Mouse (Mus musculus) T-helper 1 cell (primary cell): ENCODE results near the gene Ccdc8.

ENCODE experiments used
- in situ Hi-C: fragments of 300-600 bp; cut with MboI, MseI; formaldehyde crosslinking; loops from one replicate; pipeline ENCODE4 v1.15.1; 2025; ENCODE audit warnings: high pct_unique_total_duplicates

Ccdc8 gene

GRCm38 (mm10) chr7:16974018-16974417 lies 18.5 kb upstream of the Ccdc8 start:
- in situ Hi-C loops: no loop called here

- in situ Hi-C loops: no loop called here
Measured at GRCm38 (mm10) chr7:16976298-16976697, 16.2 kb upstream of the Ccdc8 start.

DNA sequence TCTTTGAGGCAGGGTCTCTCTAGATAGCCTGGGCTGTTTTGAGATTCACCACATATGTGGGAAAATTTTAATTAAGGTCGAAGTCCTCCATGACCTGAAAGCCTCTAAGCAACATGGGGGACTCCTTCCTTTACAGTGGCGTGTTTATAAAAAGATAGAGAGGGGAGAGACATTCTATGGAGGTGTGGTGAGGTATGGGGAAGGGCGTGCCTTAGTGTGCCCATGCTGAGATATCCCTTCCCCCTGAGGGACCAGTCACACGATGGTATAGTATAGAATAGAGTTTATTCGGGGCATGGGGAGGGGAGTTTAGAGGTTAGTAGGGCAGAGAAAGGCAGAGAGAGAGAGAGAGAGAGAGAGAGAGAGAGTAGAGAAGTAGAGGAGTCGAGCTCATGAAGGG lies 14.3 kb upstream of the Ccdc8 start:
- in situ Hi-C loops: no loop called here

- in situ Hi-C loops: no loop called here
Measured at GRCm38 (mm10) chr7:16978593-16978992, 13.9 kb upstream of the Ccdc8 start.

DNA sequence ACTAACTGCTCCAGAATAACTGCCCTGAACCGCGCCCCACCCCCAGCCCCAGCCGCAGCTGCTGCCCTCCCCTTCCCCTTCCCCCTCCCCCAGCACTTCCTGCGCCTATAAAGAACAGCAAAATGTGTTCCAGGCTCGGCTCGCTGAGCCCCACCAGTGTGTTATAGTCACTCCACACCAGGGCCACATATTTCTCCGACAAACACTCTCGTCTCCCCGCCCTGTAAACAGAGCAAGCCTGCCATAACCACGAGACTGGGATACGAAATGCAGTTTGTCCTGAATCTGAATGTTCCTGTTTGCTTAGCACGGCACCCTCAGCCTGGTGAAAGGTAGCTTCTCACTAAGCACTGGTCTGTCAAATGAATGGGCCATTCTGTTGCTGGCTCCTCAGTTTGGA lies 12.2 kb upstream of the Ccdc8 start:
- in situ Hi-C loops: no loop called here

- in situ Hi-C loops: no loop called here
Measured at GRCm38 (mm10) chr7:16982859-16983568, 9.5 kb upstream of the Ccdc8 start, which contains the start of gene Gm42372. Gene Gm42372, plus strand, starts transcription at chr7:16983086.

- in situ Hi-C loops: no loop called here
Measured at GRCm38 (mm10) chr7:16987541-16988149, 4.9 kb upstream of the Ccdc8 start.

- in situ Hi-C loops: no loop called here
Measured at GRCm38 (mm10) chr7:16988405-16988804, 4.1 kb upstream of the Ccdc8 start.

DNA sequence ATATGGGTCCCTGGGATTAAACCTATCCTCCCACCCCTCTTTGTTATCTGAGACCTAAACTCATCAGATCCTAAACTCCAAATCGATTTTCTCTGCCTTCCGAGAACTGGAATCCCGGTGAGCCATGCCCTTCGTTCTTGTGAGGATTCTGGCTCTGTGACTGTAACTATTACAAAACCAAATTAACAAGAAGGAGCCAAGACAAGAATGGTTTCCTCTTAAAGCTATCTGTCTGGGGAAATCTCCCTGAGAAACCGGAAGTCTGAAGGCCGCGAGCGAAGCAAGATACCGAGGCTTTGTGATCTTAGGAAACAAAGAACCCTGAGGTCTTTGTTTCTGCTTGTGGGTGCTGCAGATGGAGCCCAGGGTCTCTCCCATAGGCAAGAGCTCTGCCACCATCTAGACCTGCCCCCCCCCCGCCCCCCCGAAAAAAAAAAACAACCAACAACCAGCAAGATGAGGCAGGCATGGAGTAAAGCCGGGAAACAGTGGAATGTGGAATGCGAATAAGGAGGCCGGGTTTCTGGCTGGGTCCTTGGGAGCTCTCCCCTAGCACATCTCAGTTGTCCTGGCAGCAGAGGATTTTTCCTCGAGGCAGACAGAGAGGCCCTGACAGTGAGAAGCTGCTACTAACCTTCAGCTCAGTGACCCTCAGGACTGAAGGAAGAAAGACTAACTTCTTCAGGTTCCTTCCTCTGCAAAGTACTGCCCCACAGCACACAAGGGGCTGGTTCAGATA lies 2.3 kb upstream of the Ccdc8 start:
- in situ Hi-C loops: no loop called here

DNA sequence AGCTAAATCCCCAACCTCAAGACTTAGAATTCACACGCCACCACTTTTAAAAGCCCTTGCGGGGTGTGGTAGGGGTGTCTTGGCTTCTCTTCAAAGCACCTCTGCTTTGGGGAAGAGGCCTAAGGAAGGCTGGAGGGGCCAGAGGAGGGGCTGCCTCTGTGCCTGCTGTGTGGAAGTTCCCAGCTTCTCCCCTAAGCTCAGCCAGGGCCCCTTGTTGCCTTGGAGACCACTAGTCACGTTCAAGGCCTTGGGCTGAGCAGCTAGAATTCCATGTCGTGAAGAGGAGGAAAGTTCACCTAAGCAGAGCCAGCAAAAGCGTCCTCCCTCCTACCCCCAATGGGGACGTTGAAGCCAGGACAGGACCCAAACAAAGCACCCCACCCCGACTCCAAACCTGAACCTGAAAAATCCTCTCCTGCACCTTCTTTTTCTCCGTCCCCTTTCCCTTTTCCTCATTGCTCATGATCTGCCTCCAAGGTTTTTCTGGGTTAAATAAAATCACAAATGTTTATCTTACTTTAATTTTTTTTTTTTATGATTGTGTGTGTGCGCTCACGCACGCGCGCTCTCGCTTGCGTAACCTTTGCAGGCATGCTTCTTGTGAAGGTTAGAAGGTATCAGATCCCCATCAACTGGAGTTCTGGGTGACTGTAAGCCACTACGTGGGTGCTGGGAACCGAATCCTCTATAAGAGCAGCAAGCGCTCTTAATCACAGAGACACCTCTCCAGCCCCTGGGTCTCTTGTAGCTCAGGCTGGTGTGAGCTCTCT lies 642 bp upstream of the Ccdc8 start:
- in situ Hi-C loops: no loop called here

DNA sequence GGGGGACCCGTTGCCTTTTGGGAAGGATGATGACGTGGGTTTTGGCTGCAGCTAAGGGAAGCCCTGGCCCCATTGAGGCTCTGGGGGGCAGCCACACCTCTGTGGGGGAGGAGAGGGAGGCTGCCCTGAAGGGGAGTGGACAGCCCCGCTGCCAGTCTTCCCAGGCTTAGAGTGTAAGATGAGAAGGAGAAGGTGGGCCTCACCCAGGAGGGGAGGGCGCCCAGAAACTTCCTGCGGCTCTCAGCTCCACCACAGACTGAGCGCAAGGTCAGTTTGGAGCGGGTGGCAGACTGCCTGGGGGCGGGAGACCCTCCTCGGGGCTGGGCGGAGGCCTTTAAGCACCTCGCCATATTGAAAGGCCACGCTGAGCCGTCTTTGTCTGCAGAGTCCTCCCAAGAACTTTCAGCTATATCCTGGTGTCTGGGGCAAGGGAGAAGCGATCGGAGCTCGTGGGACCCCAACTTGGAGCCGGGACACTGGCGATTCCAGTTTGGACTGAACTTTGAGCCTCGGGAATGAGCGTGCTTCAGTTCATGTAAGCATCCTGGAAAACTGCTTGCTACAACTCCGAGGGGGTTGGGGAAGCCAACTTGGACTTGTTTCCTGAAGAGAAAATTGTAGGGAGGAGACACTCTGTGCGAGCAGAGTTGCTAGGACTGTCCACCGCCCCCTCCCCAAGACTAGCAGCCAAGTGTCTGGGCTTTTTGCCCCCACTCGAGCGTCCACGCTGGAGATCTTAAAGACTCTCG lies 1.3 kb downstream of the Ccdc8 start:
- in situ Hi-C loops: no loop called here

DNA sequence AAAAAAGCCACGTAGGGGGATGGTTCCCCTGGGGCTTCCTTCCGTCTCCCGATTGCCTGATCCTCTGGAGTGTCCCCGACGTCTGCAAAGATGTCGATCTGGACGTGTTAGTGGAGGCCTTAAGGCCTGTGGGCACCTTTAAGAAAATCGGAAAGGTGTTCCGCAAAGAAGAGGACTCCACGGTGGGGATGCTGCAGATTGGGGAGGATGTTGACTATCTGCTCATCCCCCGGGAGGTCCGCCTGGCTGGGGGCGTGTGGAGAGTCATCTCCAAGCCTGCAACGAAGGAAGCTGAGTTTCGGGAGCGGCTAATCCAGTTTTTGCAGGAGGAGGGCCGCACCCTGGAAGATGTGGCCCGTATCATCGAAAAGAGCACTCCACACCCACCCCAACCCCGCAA lies 1.9 kb downstream of the Ccdc8 start:
- in situ Hi-C loops: no loop called here

DNA sequence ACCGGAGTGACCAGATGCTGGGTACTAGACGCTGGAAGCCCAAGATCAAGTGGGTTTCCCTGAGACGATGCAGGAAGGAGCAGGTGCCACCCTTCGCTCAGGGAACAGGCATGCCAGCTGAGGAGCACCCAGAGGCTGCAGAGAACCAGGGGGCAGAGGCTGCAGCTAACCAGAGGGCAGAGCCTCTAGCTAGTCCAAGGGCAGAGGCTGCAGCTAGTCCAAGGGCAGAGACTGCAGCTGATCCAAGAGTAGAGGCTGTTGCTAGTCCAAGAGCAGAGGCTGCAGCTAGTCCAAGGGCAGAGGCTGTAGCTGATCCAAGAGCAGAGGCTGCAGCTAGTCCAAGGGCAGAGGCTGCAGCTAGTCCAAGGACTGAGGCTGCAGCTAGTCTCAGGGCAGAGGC lies 2.8 kb downstream of the Ccdc8 start:
- in situ Hi-C loops: loop anchor here (5.0 kb wide), 1 partner anchor 43 kb away; no protein-coding TSS in a partner anchor

DNA sequence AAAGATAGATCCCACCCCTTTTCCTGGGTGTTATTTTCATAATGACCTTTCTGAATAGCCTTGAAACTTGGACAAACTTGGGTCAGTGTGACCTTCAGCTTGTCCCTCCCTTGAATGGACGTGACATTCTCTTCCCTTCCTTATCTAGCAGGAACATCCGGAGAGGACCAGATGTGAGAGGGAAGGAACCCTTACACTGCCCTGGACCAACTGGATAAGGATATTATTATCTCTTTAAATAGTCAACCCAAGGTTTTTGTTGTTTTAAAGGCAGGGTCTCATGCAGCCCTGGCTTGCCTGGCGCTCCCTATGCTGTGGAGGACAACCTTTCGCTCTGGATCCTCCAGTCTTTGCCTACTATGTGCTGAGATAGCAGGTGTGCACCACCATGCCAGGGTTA lies 6.7 kb downstream of the Ccdc8 start:
- in situ Hi-C loops: loop anchor here (5.0 kb wide), 1 partner anchor 47 kb away; no protein-coding TSS in a partner anchor

DNA sequence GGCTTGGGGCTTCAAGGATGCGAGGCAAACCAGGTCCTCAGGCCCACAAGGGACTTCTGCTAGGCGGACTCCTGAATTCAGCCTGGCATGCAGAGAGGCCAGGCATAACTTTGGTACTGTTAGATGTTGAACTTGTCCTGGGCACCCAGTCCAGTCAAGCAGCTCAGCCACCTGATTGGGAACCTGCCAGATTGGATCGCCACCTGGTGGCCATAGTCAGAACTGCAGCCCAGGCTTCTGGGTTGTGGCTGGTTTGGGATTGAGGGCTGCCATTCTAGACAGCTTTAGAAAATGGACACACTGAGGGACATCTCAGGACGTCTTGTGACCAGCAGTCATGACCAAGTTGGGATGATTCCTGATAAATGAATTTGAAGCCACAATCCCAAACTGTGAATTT lies 7.1 kb downstream of the Ccdc8 start:
- in situ Hi-C loops: loop anchor here (5.0 kb wide), 1 partner anchor 47 kb away; no protein-coding TSS in a partner anchor

DNA sequence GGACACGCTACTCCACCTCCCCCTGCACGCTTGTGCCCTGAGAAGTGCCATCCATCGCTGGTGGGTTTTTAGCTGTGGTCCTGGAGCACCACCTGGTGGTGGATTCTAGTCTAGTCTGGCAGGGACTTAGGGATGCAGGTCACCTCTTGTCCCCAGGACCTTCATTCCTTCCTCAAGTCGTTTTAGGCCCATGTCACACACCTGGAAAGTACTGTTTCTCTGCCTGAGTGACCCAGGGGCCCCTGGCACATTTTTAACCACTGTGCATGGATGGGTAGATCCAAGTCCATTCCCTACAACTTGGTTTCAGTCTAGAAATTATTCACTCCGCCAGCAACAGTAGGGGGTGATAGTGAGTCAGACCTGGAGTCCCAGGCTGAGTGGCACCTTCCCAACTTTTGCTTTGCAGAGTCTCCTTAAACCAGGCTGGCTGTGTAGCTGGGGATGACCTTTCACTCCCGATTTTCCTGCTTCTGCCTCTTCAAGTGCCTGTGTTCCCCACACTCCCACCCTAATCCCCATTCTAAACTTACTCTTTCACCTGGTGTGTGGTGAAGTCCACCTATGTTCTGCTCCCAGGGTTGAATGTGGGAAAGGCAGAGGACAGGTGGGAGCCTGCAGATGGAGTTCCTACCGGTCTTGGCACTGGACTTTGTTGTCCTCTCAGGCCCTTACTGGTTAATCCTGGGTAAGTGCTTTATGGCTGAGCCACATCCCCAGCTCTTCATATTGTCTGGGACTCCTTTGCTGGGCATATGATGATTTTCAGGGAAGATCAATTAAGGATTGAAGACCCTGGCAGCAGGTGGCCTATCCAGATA lies 10.1 kb downstream of the Ccdc8 start:
- in situ Hi-C loops: no loop called here

DNA sequence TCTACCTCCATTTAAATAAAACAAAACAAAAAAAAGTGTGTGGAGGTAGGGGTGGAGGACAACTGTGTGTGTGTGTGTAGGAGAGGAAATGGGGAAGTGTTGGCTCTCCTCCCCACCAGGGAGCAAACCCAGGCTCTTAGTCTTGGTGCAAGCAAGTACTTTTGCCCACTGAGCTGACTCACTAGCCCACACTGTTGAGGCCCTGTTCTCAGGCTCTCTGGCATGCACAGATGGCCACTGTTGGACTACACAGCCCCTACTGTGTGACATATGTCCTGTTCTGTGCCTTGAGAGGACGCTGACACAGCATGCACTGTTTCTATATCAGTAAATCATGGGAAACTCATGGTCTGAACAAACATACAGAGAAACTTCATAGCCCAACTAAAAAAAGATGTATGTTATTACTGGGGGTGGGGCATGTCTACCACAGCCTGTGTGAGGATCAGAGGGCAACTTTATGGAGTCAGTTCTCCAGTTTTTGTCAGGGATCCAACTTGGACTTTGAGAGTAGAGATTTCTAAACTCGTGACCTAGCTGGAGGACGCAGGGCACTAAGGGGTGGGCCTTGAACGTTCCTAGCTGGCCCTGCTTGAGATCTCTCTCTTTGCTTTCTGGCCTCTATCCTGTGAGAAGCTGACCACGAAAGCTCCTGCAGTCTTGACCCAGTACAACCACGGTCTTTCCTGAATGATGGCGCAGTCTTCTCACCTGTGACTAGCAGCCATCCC lies 10.9 kb downstream of the Ccdc8 start:
- in situ Hi-C loops: no loop called here

GRCm38 (mm10) chr7:17004716-17005115 lies 12.2 kb downstream of the Ccdc8 start:
- in situ Hi-C loops: no loop called here

GRCm38 (mm10) chr7:17007300-17007699 lies 14.8 kb downstream of the Ccdc8 start:
- in situ Hi-C loops: no loop called here
